Mouse (Mus musculus): Measurements from ENCODE around the gene Gon4l.

DNA sequence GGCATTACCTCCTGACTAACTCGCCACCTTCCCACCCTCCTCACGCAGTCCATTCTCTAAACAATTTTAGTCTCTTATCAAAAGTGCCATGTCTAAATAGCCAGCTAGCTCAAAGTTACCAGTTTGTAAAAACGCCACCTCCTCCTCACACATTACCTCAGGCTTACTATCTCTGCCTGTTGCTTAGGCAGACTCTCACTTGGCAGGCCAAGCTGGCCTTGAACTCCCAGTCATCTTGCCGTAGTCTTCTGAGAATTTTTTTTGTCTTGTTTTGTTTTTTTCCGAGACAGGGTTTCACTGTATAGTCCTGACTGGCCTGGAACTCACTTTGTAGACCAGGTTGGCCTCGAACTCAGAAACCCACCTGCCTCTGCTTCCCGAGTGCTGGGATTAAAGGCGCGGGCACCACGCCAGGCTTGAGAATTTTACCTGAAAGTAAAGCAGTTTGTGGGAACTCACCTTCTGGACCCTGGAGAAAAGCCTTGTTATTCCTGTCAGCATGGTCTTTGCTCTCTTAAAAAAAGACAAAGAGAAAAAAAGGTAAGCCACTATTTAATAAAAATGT lies 107.4 kb downstream of the Gon4l start:
- TF ChIP-seq POLR2A (IDR thresholded peaks at IDR 0.05; ENCODE audit: extremely low read depth, insufficient read depth, low read length) (no peak), CTCF (IDR thresholded peaks at IDR 0.05; ENCODE audit: extremely low read depth, insufficient read depth, low read length) (no peak)

All from cortical plate, adult 2 months (tissue).